ENCODE assay signal across 23 mouse cellular contexts in genomic region chr4:58832908-58833307, GRCm38 (mm10). TPM values are rescaled to one million over a fixed set of nuclear protein-coding genes. Genes with fewer than 3 reads are reported as not detected.
DNase-seq lines count a peak whose midpoint lies in the region; ATAC-seq and TF ChIP-seq lines count a peak whose summit lies in the region.
"Had no signal": no experiment of that assay in that cellular context is flagged by ENCODE, and none has a peak within 500 bp of the region (broad histone marks: within the 10 kb centered on the region; RNA-seq: fewer than 3 reads in every experiment).

No protein-coding gene starts in this region.

- H3K4me1 ChIP-seq in MEL (ENCODE audit: control insufficient read depth in 1 of 2, insufficient read depth in 2 of 2, low read length in 2 of 2): peaks cover 11 to 21% of the 10 kb centered on the region in 2 experiments
- H3K4me1 ChIP-seq in liver, embryonic 15.5 days (replicated peaks): peaks cover 7% of the 10 kb centered on the region; the same call in 1 of the 2 replicates
- no peaks in the 10 kb centered on the region for H3K4me1 ChIP-seq in hindbrain, embryonic 11.5 days (replicated peaks; ENCODE audit: control insufficient read depth, insufficient read depth, low read length)
- no peaks in the 10 kb centered on the region for H3K4me1 ChIP-seq in embryonic facial prominence, embryonic 10.5 days
- H3K4me1 ChIP-seq: embryonic facial prominence, embryonic 15.5 days; forebrain, embryonic 15.5 days; heart, embryonic 10.5 days; hindbrain, embryonic 13.5 days had no signal

- no peak overlapping the region for H3K4me2 ChIP-seq in liver, embryonic 15.5 days
- no peak overlapping the region for H3K4me2 ChIP-seq in hindbrain, embryonic 11.5 days (replicated peaks; ENCODE audit: low read depth, low read length)
- H3K4me2 ChIP-seq: embryonic facial prominence, embryonic 15.5 days; forebrain, embryonic 15.5 days; hindbrain, embryonic 13.5 days had no signal

- no peaks in the 10 kb centered on the region for H3K79me2 ChIP-seq in MEL (ENCODE audit: control insufficient read depth, insufficient read depth, low read length, poor library complexity)

- no peaks in the 10 kb centered on the region for H3K9me3 ChIP-seq in MEL (replicated peaks; ENCODE audit: insufficient read depth, low read length)
- no peaks in the 10 kb centered on the region for H3K9me3 ChIP-seq in liver, embryonic 15.5 days (replicated peaks)
- H3K9me3 ChIP-seq in hindbrain, embryonic 11.5 days (ENCODE audit: control insufficient read depth, low read length): no peaks in the 10 kb centered on the region
- H3K9me3 ChIP-seq in embryonic facial prominence, embryonic 10.5 days: no peaks in the 10 kb centered on the region
- H3K9me3 ChIP-seq: embryonic facial prominence, embryonic 15.5 days; forebrain, embryonic 15.5 days; heart, embryonic 10.5 days; hindbrain, embryonic 13.5 days had no signal

- peak; percentile 75 for DNase-seq in MEL (ENCODE audit: low read depth, low spot score)
- DNase-seq in c-Kit-positive CD71-positive TER-119-positive erythroid progenitor cells, embryonic 14.5 days (ENCODE audit: low spot score): peak; percentile 37
- no peak for DNase-seq in hindbrain, embryonic 11.5 days (ENCODE audit: low spot score)
- DNase-seq in left cerebral cortex, adult 9 months (ENCODE audit: low spot score in 2 of 2): no peak
- DNase-seq in embryonic facial prominence, embryonic 10.5 days (ENCODE audit: low spot score): no peak
- DNase-seq: adrenal gland, adult 8-10 months; adrenal gland, postnatal 36 days; cerebellum, adult 18-20 months; cerebellum, adult 9-11 months; heart, adult 18-20 months; heart, postnatal 10 days; heart, postnatal 4 days had no signal

- peak; percentile 62 for ATAC-seq in liver, embryonic 15.5 days (ENCODE audit: insufficient read depth)
- ATAC-seq in megakaryocyte-erythroid progenitor cell, adult 5-6 weeks (replicated peaks; ENCODE audit: low FRiP score, low TSS enrichment, poor library complexity, severe bottlenecking): peak; percentile 70; the same call in 1 of the 2 replicates
- ATAC-seq in hindbrain, embryonic 11.5 days (ENCODE audit: low FRiP score): no peak
- ATAC-seq: forebrain, embryonic 15.5 days; hindbrain, postnatal 0 days had no signal

- peaks cover 34 to 53% of the 10 kb centered on the region in 2 experiments for H3K36me3 ChIP-seq in MEL (ENCODE audit: control insufficient read depth in 1 of 2, insufficient read depth in 2 of 2, low read length in 2 of 2)
- peaks cover 58% of the 10 kb centered on the region for H3K36me3 ChIP-seq in liver, embryonic 15.5 days (replicated peaks)
- no peaks in the 10 kb centered on the region for H3K36me3 ChIP-seq in hindbrain, embryonic 11.5 days (ENCODE audit: control insufficient read depth, insufficient read depth, low read length)
- peaks cover 65% of the 10 kb centered on the region for H3K36me3 ChIP-seq in embryonic facial prominence, embryonic 10.5 days (replicated peaks)

- no peak for TF ChIP-seq CTCF in MEL (IDR thresholded peaks at IDR 0.05 in 2 of 3, conservative IDR thresholded peaks at IDR 0.05 in 1 of 3; ENCODE audit: control insufficient read depth in 1 of 3, insufficient read depth in 1 of 3, low read depth in 2 of 3, low read length in 3 of 3, poor library complexity in 1 of 3, severe bottlenecking in 1 of 3)

- 18% methylated on average over 3 of the region's 3 CpGs for WGBS in liver, embryonic 15.5 days (ENCODE audit: insufficient replicate concordance)
- 87% methylated on average over 3 of the region's 3 CpGs for WGBS in hindbrain, embryonic 11.5 days
- WGBS in embryonic facial prominence, embryonic 10.5 days: 89% methylated on average over 3 of the region's 3 CpGs

- peak overlapping the region; percentile 72 for H3K27ac ChIP-seq in MEL (ENCODE audit: control insufficient read depth, low read depth, low read length)
- no peak overlapping the region for H3K27ac ChIP-seq in liver, embryonic 15.5 days (replicated peaks)
- no peak overlapping the region for H3K27ac ChIP-seq in hindbrain, embryonic 11.5 days (ENCODE audit: low read depth, low read length)
- no peak overlapping the region for H3K27ac ChIP-seq in embryonic facial prominence, embryonic 10.5 days (replicated peaks)
- H3K27ac ChIP-seq: embryonic facial prominence, embryonic 15.5 days; forebrain, embryonic 15.5 days; heart, embryonic 10.5 days; hindbrain, embryonic 13.5 days; hindbrain, postnatal 0 days had no signal

- TF ChIP-seq RAD21 in MEL (IDR thresholded peaks at IDR 0.05; ENCODE audit: low read depth, low read length): no peak

- H3K27me3 ChIP-seq in MEL (ENCODE audit: control insufficient read depth in 1 of 2, insufficient read depth in 2 of 2, low read length in 2 of 2): no peaks in the 10 kb centered on the region
- no peaks in the 10 kb centered on the region for H3K27me3 ChIP-seq in liver, embryonic 15.5 days
- no peaks in the 10 kb centered on the region for H3K27me3 ChIP-seq in hindbrain, embryonic 11.5 days (ENCODE audit: control insufficient read depth, insufficient read depth, low read length)
- H3K27me3 ChIP-seq in embryonic facial prominence, embryonic 10.5 days (replicated peaks; ENCODE audit: low read depth, poor library complexity, severe bottlenecking): no peaks in the 10 kb centered on the region
- H3K27me3 ChIP-seq: embryonic facial prominence, embryonic 15.5 days; forebrain, embryonic 15.5 days; hindbrain, embryonic 13.5 days had no signal

- no peak for TF ChIP-seq POLR2A in MEL (IDR thresholded peaks at IDR 0.05; ENCODE audit: control insufficient read depth in 1 of 2, insufficient read depth in 1 of 2, low read depth in 1 of 2, low read length in 2 of 2, poor library complexity in 1 of 2)

- no peak overlapping the region for H3K9ac ChIP-seq in MEL (ENCODE audit: control insufficient read depth, low read depth, low read length, poor library complexity, severe bottlenecking)
- H3K9ac ChIP-seq in liver, embryonic 15.5 days: no peak overlapping the region
- H3K9ac ChIP-seq in hindbrain, embryonic 11.5 days (ENCODE audit: low read depth, low read length): no peak overlapping the region
- H3K9ac ChIP-seq: embryonic facial prominence, embryonic 15.5 days; forebrain, embryonic 15.5 days; hindbrain, embryonic 13.5 days had no signal

- peak overlapping the region in 1 of 2 experiments; percentile 37; a peak in 2 of 4 replicates for H3K4me3 ChIP-seq in MEL (ENCODE audit: control insufficient read depth in 1 of 2, insufficient read depth in 1 of 2, low read depth in 2 of 2, low read length in 2 of 2)
- no peak overlapping the region for H3K4me3 ChIP-seq in liver, embryonic 15.5 days (replicated peaks)
- H3K4me3 ChIP-seq in hindbrain, embryonic 11.5 days (ENCODE audit: low read depth, low read length): no peak overlapping the region
- no peak overlapping the region for H3K4me3 ChIP-seq in embryonic facial prominence, embryonic 10.5 days
- H3K4me3 ChIP-seq: embryonic facial prominence, embryonic 15.5 days; erythroblast, embryonic 14.5 days; forebrain, embryonic 15.5 days; heart, embryonic 10.5 days; hindbrain, embryonic 13.5 days had no signal

- TF ChIP-seq EP300 in MEL (IDR thresholded peaks at IDR 0.05; ENCODE audit: low read depth in 1 of 2, low read length in 2 of 2): peak; percentile 93 to 97

TF ChIP-seq in MEL, 35 proteins besides CTCF, POLR2A, EP300 and RAD21 (continues in another document):
- peak; percentile 86 for TF ChIP-seq MYB (IDR thresholded peaks at IDR 0.05; ENCODE audit: low read depth, low read length)
- TF ChIP-seq ETS1 (IDR thresholded peaks at IDR 0.05; ENCODE audit: low read depth, low read length): peak; percentile 90
- no peak for TF ChIP-seq NRF1 (IDR thresholded peaks at IDR 0.05; ENCODE audit: insufficient read depth, low read depth, low read length, poor library complexity, severe bottlenecking)
- no peak for TF ChIP-seq NELFE (IDR thresholded peaks at IDR 0.05; ENCODE audit: low read depth, low read length)
- peak; percentile 29; the same call in 1 of the 2 replicates for TF ChIP-seq MAX (IDR thresholded peaks at IDR 0.05; ENCODE audit: low read length)
- 0 out of 2 replicates have a peak, but pooled peaks have one; percentile 37 for TF ChIP-seq TBP (IDR thresholded peaks at IDR 0.05; ENCODE audit: low read depth, low read length)
- no peak for TF ChIP-seq POLR2AphosphoS5 (IDR thresholded peaks at IDR 0.05; ENCODE audit: borderline replicate concordance, low read depth, low read length)
- TF ChIP-seq BHLHE40 (IDR thresholded peaks at IDR 0.05; ENCODE audit: borderline replicate concordance, low read depth, low read length): peak; percentile 97
- TF ChIP-seq UBTF (IDR thresholded peaks at IDR 0.05; ENCODE audit: borderline replicate concordance, insufficient read depth, low read depth, low read length): no peak
- peak; percentile 81 for TF ChIP-seq SIN3A (IDR thresholded peaks at IDR 0.05; ENCODE audit: low read length)
- TF ChIP-seq MAFK (IDR thresholded peaks at IDR 0.05; ENCODE audit: borderline replicate concordance, low read depth, low read length): peak; percentile 82
- TF ChIP-seq MEF2A (IDR thresholded peaks at IDR 0.05; ENCODE audit: extremely low read depth, insufficient replicate concordance, low read depth, low read length, poor library complexity, severe bottlenecking): no peak
- TF ChIP-seq E2F4 (IDR thresholded peaks at IDR 0.05; ENCODE audit: borderline replicate concordance, low read depth, low read length): no peak
- peak; percentile 76 for TF ChIP-seq MXI1 (IDR thresholded peaks at IDR 0.05; ENCODE audit: low read depth, low read length)
- TF ChIP-seq GABPA (IDR thresholded peaks at IDR 0.05; ENCODE audit: low read depth, low read length): no peak
- TF ChIP-seq GATA1 (IDR thresholded peaks at IDR 0.05; ENCODE audit: low read depth, low read length): peak; percentile 97
- TF ChIP-seq CHD2 (IDR thresholded peaks at IDR 0.05; ENCODE audit: low read length): no peak
- no peak for TF ChIP-seq ZC3H11A (IDR thresholded peaks at IDR 0.05; ENCODE audit: low read depth, low read length)
- TF ChIP-seq TAL1 (IDR thresholded peaks at IDR 0.05; ENCODE audit: low read length): peak; percentile 65
- no peak for TF ChIP-seq ELF1 (IDR thresholded peaks at IDR 0.05; ENCODE audit: low read depth, low read length)
- TF ChIP-seq ZKSCAN1 (IDR thresholded peaks at IDR 0.05; ENCODE audit: low read depth, low read length): no peak

RNA-seq across cellular contexts. Expression of gene Olfr267, which starts 45.4 kb away (rescaled TPM):
- 0.10 TPM in 1 of 2 replicates, not detected in the other for total RNA-seq in MEL (2012; rRNA removed)
- under 1 TPM in 1 of 2 experiments, not detected in 1; 0.08 TPM for polyA plus RNA-seq in MEL (2012; ENCODE audit: insufficient read depth in 1 of 2, insufficient read length in 2 of 2, low read depth in 1 of 2, low replicate concordance in 2 of 2, missing spikeins in 1 of 2)
- polyA plus RNA-seq in liver, embryonic 15.5 days (2015; fragmentation: Nextera tagmentation; extraction: Ambion mirVana): not detected in 2 replicates
- total RNA-seq in megakaryocyte-erythroid progenitor cell, adult 5-6 weeks (2014; fragmentation: Nextera tagmentation): not detected in 2 replicates
- 0.27 and 2.0 TPM in 2 replicates for total RNA-seq in megakaryocyte-erythroid progenitor cell, adult 5-6 weeks (2017)
- polyA plus RNA-seq in hindbrain, embryonic 11.5 days (2014; fragmentation: Nextera tagmentation; extraction: Ambion mirVana): 0.06 and 0.18 TPM in 2 replicates
- polyA plus RNA-seq in embryonic facial prominence, embryonic 10.5 days (2016; fragmentation: Nextera tagmentation; extraction: Ambion mirVana): not detected in 2 replicates
- total RNA-seq: gastrocnemius, adult 8-10 months; heart, adult 18-20 months had no signal
- polyA plus RNA-seq: embryonic facial prominence, embryonic 11.5 days; embryonic facial prominence, embryonic 15.5 days; heart, embryonic 10.5 days; heart, embryonic 14.5 days; hindbrain, embryonic 13.5 days had no signal

Comparison
In these comparisons a context has a peak if more than half of its experiments do, and no peak if none do; other contexts are left out.
1. DNase-seq: peak in MEL (single experiment) and c-Kit-positive CD71-positive TER-119-positive erythroid progenitor cells, embryonic 14.5 days (single experiment); none in hindbrain, embryonic 11.5 days (single experiment), left cerebral cortex, adult 9 months (0 of 2) and embryonic facial prominence, embryonic 10.5 days (single experiment).